Mouse (Mus musculus): ENCODE measurements at regions not wholly inside any gene's neighbourhood (a gene's known extent, or its start where the extent isn't known, plus 50 kb on each side); places are given as distances from the start of the nearest gene placed in this dataset.

DNA sequence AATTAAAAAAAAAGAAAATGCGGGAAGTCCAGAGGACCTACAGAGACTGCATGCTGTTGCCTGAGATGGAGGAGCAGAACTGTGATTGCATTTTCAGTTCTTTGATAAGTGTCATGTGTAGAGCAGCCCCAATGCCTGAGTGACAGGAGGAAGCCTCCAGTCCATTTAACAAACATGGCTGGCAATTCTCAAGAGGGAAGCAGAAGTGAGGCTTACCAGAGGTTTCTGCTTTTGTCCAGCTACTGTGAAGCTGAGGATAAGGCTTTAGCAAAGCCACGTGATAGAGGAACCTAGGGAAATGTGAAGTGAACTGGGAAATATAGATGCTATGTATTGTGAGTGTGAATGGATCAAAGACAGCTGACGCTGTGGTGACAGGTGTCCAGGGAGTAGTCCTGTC, 56.6 kb downstream of the Sucnr1 start:
- no peak for DNase-seq (ENCODE audit: low spot score)

DNA sequence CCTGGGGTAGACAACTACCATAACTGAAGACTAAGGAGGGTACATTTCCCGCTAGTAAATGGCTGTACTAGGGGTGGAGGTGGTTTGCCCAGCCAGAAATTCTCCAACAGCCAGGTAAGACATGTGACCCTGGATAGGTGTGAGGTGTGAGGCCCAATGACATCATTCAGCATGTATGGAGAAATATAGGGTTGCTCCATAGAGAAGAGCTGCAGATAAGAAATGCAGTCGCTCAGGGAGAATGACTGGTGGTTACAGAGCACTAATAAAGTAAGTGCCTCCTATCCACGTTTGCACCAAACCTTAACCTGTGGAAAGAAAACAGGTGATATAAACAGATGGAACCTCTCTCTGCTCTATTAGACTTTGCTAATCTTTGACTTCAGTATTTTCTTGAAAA, 78.2 kb downstream of the Sucnr1 start:
- no peak for DNase-seq (ENCODE audit: low spot score)

DNA sequence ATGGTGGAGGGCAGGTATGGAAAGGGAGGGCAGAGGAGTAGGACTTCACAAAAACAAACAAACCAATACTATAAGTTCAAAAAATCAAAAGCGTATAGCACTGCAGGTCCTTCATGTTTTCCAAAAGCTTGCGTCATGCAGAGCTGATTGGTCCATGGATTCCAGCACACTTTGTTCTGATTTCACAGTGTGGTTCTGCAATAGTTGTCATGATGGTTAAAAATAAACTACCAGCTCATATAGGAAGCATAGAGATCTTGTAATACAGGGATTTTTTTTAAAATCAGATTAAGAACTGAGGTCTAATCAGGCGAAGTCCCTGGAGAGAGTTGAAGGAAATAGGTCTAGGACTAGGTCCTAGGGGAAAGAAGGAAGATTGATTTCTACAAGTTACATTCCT, 86.0 kb downstream of the Sucnr1 start:
- DNase-seq (ENCODE audit: low spot score) = no peak

DNA sequence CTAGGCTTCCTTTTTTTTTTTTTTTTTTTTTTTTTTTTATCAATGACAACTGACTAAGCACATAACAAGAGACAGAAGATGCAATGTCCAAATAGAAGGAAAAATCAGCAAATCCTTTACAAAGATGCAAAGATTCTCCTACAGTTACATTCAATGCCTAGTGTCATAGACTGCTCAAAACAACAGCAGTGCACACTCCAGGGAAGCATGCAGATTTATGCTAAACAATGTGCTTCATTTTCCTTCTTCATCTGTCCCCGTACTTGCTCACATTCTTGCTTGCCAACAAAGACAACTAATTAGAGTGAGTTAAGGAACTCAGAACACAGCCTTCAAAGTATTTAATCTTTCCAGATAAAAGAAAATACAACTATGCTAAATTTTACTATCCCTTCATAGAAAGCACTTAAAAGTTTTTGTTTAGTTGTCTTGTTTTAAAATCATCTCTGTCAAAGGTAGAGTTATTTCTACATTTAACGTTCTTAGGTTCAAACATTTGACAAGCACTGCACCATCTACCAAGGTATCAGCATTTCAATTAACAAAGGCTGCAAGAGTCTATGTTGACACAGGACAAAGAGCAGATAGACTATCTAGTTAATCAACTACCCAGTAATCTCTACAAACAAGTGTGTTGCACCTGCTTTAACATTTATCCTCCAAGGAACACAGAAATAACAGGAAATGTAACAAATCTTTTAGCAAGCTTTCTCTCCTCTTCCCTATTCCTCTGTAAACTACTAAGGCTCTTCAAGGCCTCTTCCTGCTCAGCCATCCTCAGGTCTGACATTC, 86.7 kb downstream of the Sucnr1 start:
- no peak for DNase-seq (ENCODE audit: low spot score)

DNA sequence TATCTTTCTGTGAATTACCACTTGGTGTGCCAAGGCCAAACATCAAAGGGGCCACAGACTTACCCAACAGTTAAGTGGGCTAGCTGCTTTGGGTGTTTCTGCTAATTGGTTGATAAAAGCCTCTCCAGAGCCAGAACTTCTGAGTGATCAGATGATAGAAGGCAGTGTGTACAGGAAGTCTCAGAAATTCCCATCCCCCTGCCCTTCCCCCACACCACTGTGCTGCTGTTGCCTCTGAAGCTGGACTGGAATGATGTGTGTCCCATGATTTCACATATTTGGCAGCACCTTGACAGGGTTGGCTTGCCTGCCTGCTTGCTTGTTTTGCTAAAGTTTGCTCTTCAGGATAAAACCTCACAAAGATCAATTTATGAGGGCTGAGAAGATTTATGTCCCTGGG, 87.9 kb downstream of the Sucnr1 start:
- no peak for DNase-seq (ENCODE audit: low spot score)

DNA sequence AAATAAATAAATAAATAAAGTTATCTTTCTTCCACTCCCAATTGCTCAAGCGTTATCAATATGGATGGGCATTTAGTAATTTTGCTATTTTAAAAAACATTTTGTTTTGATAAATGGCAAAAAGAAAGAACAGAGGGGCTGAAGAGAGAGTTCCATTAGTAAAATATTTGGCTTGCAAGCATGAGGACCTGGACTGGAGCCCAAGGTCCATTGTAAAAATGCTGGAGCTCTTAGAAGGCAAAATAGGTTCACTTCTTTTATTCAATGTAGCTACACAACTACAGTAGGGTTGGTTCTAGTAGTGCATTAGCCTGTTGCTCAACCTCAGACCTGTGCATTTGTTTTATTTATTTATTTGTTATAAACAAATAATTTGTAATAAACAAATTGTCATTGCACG, 102.8 kb downstream of the Sucnr1 start:
- no peak for DNase-seq (ENCODE audit: low spot score)

DNA sequence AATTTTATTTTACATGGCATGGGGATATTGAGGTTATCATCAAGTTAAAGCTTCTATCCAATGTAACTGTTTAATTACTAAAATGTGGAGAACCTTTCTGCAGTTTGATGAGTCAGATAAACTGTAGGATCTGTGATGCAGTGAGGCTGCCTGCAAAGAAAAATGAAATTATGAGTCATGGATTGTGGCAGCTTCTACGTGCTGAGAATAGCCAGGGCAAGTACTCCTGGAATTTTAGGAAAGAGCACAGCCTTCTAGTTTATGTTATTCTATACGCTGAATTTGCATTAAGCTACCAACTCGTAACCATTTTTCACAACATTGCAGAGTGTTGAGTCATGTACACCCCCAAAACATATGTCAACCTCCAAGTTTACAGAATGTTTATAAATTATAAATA, 114.4 kb downstream of the Sucnr1 start:
- DNase-seq (ENCODE audit: low spot score) = no peak

DNA sequence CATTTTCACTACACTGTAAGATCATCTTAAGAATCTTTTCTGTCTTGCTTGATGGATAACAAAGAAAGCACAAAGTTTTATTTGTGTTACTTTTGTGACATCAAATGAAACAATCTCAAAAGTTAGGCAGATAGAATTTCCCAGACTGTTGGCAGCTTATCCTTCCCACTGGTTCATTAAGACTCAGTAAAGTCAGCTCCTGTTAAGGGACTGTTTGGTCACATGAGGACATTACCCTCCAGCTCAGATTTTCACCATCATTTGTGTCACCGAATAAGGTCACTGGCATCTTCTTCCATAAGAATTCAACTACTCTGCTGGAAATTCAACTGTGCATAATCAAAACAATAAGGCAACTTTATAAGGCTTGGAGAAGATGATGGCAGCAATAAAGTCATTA, 126.3 kb downstream of the Sucnr1 start:
- no peak for DNase-seq (ENCODE audit: low spot score)

DNA sequence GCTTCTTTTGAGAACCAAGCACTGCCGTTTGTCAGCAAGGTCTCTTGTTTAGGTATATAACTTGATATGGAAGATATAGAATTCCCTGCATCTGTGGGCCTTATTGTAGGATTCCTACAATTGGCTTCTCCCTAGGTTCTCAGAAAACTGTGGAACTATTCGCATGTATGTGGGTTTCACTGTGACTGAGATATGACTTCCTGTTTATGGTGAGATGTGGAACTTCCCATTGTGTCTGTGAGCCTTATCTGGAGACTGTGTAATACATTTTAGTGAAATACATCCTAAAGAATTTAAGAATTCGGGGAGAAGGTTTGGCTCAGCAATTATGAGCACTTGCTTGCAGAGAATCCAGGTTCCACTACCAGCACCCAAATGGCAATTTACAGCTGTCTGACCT, 137.3 kb downstream of the Sucnr1 start:
- DNase-seq (ENCODE audit: low spot score) = no peak

DNA sequence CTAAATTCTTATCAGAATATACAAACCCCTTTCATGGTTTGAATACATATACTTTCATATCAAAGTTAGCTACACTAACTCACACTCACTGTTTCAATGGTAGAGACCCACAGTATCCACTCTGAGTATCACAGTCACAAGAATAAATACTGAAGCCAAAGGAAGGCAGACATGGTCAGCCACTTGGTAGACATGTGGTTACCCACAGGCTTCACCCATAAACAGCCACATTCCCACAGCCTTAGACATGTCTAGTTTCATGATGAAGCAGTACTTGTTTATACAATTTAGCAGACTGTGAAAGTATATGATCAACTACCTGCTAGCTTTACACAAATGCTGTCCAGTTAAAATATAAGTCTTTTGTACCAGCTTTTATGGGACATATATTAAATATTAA, 159.0 kb downstream of the Sucnr1 start:
- DNase-seq (ENCODE audit: low spot score) = no peak

DNA sequence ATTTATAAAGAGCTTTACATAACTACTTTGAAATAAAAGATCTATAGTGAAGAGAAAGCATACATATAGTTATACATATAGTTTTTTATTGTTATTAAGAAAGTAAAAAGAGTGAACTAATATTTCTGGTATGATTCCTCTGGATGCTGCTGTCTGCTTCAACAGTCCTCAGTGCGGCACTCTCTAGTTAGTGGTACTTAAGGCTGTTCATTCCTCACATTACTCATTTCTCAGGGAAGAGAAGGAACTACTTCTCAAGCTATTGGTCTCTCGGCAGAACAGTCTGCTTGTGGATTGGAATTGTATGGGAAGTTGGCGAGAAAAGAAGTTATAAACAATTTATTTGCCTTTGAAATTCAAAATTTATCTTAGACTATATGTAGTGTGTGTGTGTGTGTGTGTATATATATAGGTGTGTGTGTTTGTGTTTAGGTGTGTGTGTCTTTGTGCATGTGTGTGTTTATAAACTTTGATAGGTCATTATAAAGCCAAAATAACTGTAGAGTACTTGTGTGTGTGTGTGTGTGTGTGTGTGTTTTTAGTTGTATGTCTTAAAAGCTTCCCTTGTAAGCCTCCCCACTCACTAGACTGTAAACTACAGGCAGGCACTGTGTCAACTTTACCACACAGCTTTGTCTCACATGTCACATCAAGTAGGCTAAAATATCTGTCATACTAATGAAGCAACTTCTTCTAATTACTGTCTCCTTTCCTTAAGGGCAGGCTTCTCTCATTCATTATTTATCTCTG, 185.2 kb downstream of the Sucnr1 start:
- no peak for DNase-seq (ENCODE audit: low spot score)

DNA sequence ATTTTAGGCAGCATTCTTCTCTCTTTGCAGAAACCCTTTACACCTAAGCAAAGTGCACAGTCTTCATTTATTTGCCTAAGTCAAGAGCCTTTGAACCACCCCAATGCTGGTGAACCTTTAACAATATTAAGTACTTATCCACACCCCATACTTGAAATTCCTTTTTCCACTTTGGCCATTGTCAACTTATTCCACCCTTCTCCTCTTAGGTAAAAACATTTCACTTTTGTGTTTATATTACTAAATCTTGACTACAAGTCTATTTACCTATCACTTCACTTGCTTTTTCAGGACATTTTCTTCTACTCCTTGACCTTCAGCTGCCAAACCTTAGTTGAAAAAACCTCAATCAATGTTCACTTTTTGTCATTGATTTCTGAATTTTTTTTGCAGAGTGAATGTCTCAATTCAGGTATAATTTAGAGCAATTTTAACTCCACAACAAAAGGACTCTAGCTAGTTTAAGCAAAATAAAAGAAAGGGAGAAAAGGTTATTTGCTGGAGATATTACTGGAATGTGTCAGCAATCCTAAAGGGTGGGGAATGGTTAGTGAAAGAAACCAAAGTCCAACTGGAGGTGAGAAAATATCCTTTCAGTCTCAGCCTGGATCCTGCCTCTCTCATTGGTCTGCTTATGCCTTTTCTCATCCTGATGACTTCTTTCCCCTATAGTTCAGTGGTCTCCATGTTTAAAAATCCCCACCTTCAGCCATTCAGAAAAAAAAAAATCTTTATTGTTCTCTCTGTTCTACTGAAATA, 185.9 kb downstream of the Sucnr1 start:
- DNase-seq (ENCODE audit: low spot score) = no peak

DNA sequence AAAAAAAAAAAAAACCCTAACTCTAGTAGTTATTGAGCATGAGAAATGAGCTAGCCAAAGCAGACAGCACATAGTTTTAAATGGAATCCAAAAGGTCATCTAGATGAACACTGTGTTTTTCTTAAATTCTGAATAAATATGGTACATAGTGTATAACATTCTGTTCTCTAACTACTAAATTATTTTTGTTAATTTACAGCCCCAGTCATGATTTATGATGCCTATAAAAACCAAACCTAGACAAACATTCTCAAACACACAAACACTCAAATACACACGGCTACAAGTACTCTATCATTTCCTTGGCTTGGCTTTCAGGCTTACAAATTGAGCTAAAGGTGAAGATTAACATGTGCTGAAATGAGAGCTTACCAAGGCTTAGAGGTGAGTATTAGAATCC, 188.8 kb downstream of the Sucnr1 start:
- no peak for DNase-seq (ENCODE audit: low spot score)

DNA sequence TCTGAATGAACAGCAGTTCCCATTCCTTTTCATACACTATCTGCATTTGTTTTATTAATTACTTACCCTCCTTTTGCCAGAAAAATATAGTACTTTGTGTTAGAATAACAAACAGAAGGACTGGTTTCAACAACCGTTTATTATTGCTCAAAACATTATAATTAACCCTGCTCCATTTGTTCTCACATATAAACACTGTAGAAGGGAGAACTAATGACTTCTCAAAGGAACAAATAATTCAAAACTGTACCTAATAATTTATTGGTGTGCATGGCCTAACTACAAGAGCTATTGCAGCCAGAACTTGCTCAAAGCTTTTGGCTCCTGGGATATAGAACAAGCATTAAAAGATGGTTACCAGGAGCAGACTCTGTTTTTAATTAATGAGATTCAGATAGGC, 192.1 kb downstream of the Sucnr1 start:
- DNase-seq (ENCODE audit: low spot score) = no peak

DNA sequence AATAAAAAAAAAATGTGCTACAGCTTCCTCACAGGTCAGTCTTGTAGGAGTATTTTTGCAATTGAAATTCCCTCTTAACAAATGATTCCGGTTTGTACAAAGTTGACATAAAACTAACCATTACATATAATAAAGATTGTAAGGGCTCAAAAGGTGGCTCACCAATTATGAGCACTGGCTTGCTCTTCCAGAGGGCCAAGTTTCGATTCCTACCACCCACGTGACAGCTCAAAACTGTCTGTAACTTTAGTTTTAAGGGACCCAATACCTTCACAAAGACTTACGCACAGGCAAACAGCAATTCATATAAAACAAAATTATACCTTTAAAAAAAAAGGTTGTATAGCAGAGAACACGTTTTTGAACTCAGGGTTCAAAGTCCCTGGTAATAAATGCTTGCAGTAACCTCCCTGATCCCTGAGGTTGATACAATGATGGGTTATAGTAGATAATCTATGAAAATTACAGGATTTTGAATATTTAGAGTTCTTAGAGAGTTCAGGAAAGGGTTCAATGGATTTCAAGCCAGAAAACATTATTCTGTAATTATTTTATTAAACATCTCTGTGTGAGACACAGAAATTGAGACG, 193.7 kb downstream of the Sucnr1 start:
- no peak for DNase-seq (ENCODE audit: low spot score)

DNA sequence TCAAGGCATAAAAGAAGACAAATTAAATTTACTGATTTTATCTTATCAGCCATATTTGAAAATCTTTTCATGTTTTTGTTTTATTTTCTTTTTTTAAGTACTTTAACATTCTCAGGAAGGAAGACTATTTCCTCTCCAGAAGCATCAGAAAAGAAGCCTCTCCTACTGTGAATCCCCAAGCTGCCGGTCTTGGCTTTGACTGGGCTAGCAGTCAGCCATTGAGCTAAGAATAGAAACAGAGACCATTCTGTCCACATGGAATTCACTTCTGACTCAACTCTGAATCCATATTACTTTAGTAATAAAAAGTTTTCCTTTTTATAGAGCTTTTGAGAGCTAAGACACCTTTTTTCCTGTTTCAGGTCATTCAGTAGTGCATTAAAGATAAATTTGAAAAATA, 194.8 kb upstream of the Mbnl1 start:
- no peak for DNase-seq (ENCODE audit: low spot score)

DNA sequence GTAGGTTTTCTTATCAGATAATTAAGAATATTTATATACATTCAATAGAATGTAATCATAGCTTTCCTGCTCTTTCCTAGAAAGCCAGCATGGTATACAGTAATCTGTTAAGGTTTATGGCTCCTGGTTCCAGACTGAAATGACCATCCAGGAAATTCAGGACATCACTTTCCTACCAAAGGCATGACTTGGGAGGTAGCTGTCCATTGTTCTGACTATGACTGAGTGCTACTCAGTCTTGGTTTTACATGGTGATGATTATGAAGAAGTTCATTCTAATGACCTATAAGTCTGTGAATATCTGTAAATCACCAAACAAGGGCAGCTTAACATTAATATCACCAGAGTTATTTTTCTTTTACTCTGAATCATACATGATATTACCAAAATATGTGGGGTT, 191.4 kb upstream of the Mbnl1 start:
- no peak for DNase-seq (ENCODE audit: low spot score)

DNA sequence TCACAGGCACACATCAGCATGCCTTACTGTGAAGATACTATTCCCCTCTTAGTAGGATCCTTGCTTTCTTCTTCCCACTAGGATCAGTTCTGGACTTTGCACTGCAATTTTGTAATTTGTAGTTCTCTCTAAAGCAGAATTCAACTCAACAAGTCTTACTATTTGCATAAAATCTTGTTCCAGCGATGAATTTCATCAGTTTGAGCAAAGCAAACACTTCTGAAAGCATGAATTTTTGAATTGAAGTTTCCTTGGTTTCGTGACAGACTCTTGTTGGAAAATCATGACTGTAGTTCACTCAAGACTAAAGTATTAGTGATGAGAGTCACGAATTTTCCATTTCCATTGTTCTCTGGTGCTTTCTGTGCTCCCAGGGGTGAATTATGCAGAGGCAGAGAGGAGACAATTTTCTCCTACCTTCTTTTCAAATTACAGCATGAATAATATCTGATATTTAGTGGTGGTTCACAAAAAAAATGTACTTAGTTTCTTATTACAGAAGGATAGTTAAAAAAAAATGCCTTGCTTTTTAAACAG, 190.6 kb upstream of the Mbnl1 start:
- no peak for DNase-seq (ENCODE audit: low spot score)

DNA sequence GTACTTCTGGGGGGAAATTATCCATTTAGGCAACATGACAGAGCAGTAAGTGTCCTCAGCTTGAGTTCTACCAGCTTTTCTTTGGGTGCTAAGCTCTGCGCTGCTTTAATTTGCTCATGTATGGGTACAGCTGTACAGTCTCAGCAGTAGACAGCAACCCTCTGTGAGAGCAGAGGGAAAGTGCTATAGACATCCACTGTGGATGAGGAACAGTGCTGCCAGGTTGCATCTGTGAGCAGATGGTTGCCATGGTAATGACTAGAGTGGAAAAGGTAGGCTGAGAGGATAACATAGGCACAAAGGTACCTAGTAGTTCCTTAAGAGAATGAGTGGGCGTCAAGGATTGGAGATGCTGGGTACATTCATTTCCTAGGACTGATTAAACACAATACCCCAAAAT, 180.5 kb upstream of the Mbnl1 start:
- no peak for DNase-seq (ENCODE audit: low spot score)

DNA sequence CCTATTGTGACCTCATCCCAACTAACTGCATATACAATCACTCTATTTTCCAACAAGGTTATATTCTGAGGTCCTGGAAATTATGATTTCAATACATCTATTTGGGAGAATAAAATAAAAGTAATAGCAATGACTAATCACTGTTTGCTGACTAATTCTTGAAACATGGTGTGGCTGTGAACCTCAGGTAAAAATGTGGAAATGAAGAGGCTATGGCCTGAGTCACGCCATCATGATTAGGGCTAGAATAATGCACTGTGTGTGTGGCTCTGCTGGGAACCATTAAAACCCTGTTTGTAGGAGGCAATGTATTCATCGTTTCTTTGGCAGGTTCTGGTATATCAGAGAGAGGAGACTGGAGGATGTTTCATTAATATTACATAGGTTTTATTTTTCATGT, 179.7 kb upstream of the Mbnl1 start:
- no peak for DNase-seq (ENCODE audit: low spot score)

DNA sequence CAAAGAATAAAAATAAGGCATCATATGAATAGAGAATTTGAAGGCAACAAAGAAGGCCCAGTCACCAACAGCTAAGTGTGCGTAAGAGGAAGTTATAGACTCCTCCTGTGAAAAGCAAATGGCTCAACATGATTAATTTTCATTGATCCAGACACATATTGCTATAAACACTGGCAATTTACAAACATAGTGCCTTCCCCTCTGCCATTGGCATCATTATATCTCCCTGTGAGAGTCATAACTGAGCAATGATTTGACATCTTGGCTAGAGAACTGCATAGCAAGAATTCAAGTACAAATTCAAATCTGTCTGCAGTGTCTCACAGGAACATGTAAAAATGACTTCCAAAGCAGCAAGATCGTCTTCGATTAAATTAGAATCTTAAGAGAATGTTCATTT, 167.2 kb upstream of the Mbnl1 start:
- no peak for DNase-seq (ENCODE audit: low spot score)

DNA sequence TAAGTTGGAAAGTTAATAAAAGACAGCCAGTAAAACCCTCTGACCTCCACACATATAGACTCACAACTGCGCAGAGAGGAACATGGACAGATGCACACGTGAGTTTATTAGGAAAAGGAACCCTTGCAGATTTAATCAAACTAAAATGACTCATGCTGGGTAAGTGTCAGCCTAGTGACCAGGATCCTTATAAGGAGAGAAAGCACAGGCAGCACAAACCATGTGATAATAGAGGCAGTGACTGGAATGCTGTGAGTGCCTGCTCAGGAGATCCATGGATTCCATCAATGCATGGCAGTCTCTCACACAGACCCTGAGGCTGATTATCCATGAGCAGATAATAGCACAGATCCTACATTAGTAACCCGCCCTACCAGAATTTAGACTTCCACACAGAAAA, 162.2 kb upstream of the Mbnl1 start:
- no peak for DNase-seq (ENCODE audit: low spot score)
